12 mouse cellular contexts compared by ENCODE assay signal in genomic region chr11:116940088-116940855, GRCm38 (mm10). TPM values are rescaled to one million over a fixed set of nuclear protein-coding genes. Genes with fewer than 3 reads are reported as not detected.
DNase-seq lines count a peak whose midpoint lies in the region; ATAC-seq and TF ChIP-seq lines count a peak whose summit lies in the region.
"Had no signal": no experiment of that assay in that cellular context is flagged by ENCODE, and none has a peak within 500 bp of the region (broad histone marks: within the 10 kb centered on the region; RNA-seq: fewer than 3 reads in every experiment).

No protein-coding gene starts in this region.

- peak overlapping the region; percentile 40 for H3K4me2 ChIP-seq in forebrain, embryonic 14.5 days (ENCODE audit: low read length)
- H3K4me2 ChIP-seq in limb, embryonic 14.5 days (replicated peaks; ENCODE audit: low read depth, low read length, severe bottlenecking): peak overlapping the region; percentile 56

- H3K9me3 ChIP-seq in heart, embryonic 10.5 days: no peaks in the 10 kb centered on the region
- H3K9me3 ChIP-seq in forebrain, embryonic 14.5 days (replicated peaks; ENCODE audit: control insufficient read depth, low read length): no peaks in the 10 kb centered on the region
- no peaks in the 10 kb centered on the region for H3K9me3 ChIP-seq in limb, embryonic 14.5 days (ENCODE audit: control insufficient read depth, low read length)

- H3K9ac ChIP-seq in forebrain, embryonic 14.5 days (ENCODE audit: low read length): peak overlapping the region; percentile 32; the same call in 1 of the 2 replicates
- H3K9ac ChIP-seq in limb, embryonic 14.5 days (ENCODE audit: low read depth, low read length, severe bottlenecking): peak overlapping the region; percentile 56

- TF ChIP-seq CTCF in thymus, adult 2 months (IDR thresholded peaks at IDR 0.05; ENCODE audit: borderline replicate concordance, control insufficient read depth, extremely low read depth, insufficient read depth, low read length, poor library complexity): no peak

- no peaks in the 10 kb centered on the region for H3K27me3 ChIP-seq in heart, embryonic 10.5 days (ENCODE audit: insufficient read depth, poor library complexity, severe bottlenecking)
- no peaks in the 10 kb centered on the region for H3K27me3 ChIP-seq in forebrain, embryonic 14.5 days (replicated peaks; ENCODE audit: control insufficient read depth, insufficient read depth, low read length)
- H3K27me3 ChIP-seq in limb, embryonic 14.5 days (ENCODE audit: control insufficient read depth, insufficient read depth, low read length): no peaks in the 10 kb centered on the region
- no peaks in the 10 kb centered on the region for H3K27me3 ChIP-seq in thymus, adult 2 months (ENCODE audit: control insufficient read depth, insufficient read depth, low read length)

- DNase-seq in heart, embryonic 10.5 days (ENCODE audit: low spot score): no peak
- DNase-seq in heart, postnatal 10 days: no peak
- peak; percentile 44 for DNase-seq in MN1 (ENCODE audit: low spot score)
- DNase-seq in forebrain, embryonic 14.5 days (ENCODE audit: low spot score): no peak
- DNase-seq in limb, embryonic 14.5 days (ENCODE audit: low spot score): peak; percentile 41
- DNase-seq in thymus, adult 2 months: no peak
- no peak for DNase-seq in gastrocnemius, postnatal 4 days (ENCODE audit: low spot score in 2 of 2)
- DNase-seq in thymus, postnatal 0 days (ENCODE audit: low spot score): no peak
- DNase-seq: adrenal gland, postnatal 25 days; right cerebral cortex, postnatal 14 days had no signal

- TF ChIP-seq POLR2A in limb, embryonic 14.5 days (IDR thresholded peaks at IDR 0.05; ENCODE audit: borderline replicate concordance, extremely low read depth, insufficient read depth, insufficient read length): no peak
- TF ChIP-seq POLR2A in thymus, adult 2 months (IDR thresholded peaks at IDR 0.05; ENCODE audit: control insufficient read depth, extremely low read depth, insufficient read depth, low read length, poor library complexity): no peak

- intact Hi-C loops in heart, postnatal 10 days (cut with DNase I): no loop called here

- H3K4me3 ChIP-seq in heart, embryonic 10.5 days: peak overlapping the region; percentile 55
- H3K4me3 ChIP-seq in forebrain, embryonic 14.5 days (ENCODE audit: low read depth, low read length): peak overlapping the region; percentile 16; the same call in 1 of the 2 replicates
- peak overlapping the region; percentile 30 for H3K4me3 ChIP-seq in limb, embryonic 14.5 days (replicated peaks; ENCODE audit: low read length)
- H3K4me3 ChIP-seq in thymus, adult 2 months (ENCODE audit: control insufficient read depth, insufficient read depth, low read length): no peak overlapping the region

- H3K4me1 ChIP-seq in heart, embryonic 10.5 days: peaks cover 77% of the 10 kb centered on the region
- peaks cover 6% of the 10 kb centered on the region; the same call in 1 of the 2 replicates for H3K4me1 ChIP-seq in forebrain, embryonic 14.5 days (ENCODE audit: control insufficient read depth, insufficient read depth, low read length)
- H3K4me1 ChIP-seq in limb, embryonic 14.5 days (ENCODE audit: control insufficient read depth, insufficient read depth, low read length): peaks cover 15% of the 10 kb centered on the region
- no peaks in the 10 kb centered on the region for H3K4me1 ChIP-seq in thymus, adult 2 months (replicated peaks; ENCODE audit: control insufficient read depth, insufficient read depth, low read length)

- no peaks in the 10 kb centered on the region for H3K36me3 ChIP-seq in heart, embryonic 10.5 days
- H3K36me3 ChIP-seq in forebrain, embryonic 14.5 days (ENCODE audit: control insufficient read depth, insufficient read depth, low read length): peaks cover 54% of the 10 kb centered on the region
- H3K36me3 ChIP-seq in limb, embryonic 14.5 days (ENCODE audit: control insufficient read depth, insufficient read depth, low read length): no peaks in the 10 kb centered on the region
- no peaks in the 10 kb centered on the region for H3K36me3 ChIP-seq in thymus, adult 2 months (ENCODE audit: control insufficient read depth, insufficient read depth, low read length)

- ATAC-seq in forebrain, embryonic 14.5 days: no peak
- no peak for ATAC-seq in limb, embryonic 14.5 days (ENCODE audit: low FRiP score, low read depth)

- peak overlapping the region; percentile 88 for H3K27ac ChIP-seq in heart, embryonic 10.5 days
- no peak overlapping the region for H3K27ac ChIP-seq in forebrain, embryonic 14.5 days (ENCODE audit: low read depth, low read length)
- no peak overlapping the region for H3K27ac ChIP-seq in limb, embryonic 14.5 days (replicated peaks; ENCODE audit: low read depth, low read length)
- H3K27ac ChIP-seq in thymus, adult 2 months (ENCODE audit: control insufficient read depth, insufficient read depth, low read length): no peak overlapping the region

- WGBS in heart, embryonic 10.5 days: 2% methylated on average over 20 of the region's 20 CpGs
- whole genome bisulfite sequencing in forebrain, embryonic 14.5 days: 4% methylated on average over 19 of the region's 20 CpGs
- WGBS in limb, embryonic 14.5 days: 3% methylated on average over 18 of the region's 20 CpGs
- WGBS in thymus, adult 2 months: 29% methylated on average over 20 of the region's 20 CpGs

RNA-seq across cellular contexts. Expression of gene Mgat5b, which starts 21.6 kb away (rescaled TPM):
- 0.38 and 1.1 TPM in 2 replicates for polyA plus RNA-seq in heart, embryonic 10.5 days (2016; fragmentation: Nextera tagmentation; extraction: Ambion mirVana)
- under 1 TPM; 0.40 to 0.57 TPM for total RNA-seq in heart, postnatal 10 days (2021)
- 21.1 and 23.3 TPM in 2 replicates for polyA plus RNA-seq in forebrain, embryonic 14.5 days (2014; fragmentation: Nextera tagmentation; extraction: Ambion mirVana)
- 3.6 and 6.7 TPM in 2 replicates for polyA plus RNA-seq in limb, embryonic 14.5 days (2012; rRNA removed)
- polyA plus RNA-seq in limb, embryonic 14.5 days (2014; fragmentation: Nextera tagmentation; extraction: Ambion mirVana): 0.78 and 1.1 TPM in 2 replicates
- 6.1 and 6.4 TPM in 2 replicates for polyA plus RNA-seq in thymus, adult 2 months (2012; rRNA removed)
- 1 to 10 TPM; 1.3 to 1.4 TPM for total RNA-seq in gastrocnemius, postnatal 4 days (2021)
- polyA plus RNA-seq in thymus, postnatal 0 days (2015; fragmentation: Nextera tagmentation; extraction: Ambion mirVana): 0.55 and 0.69 TPM in 2 replicates
- total RNA-seq: gastrocnemius, adult 18-20 months had no signal
- polyA plus RNA-seq: liver, embryonic 16.5 days had no signal

Comparison
In these comparisons a context has a peak if more than half of its experiments do, and no peak if none do; other contexts are left out.
1. DNase-seq: peak in MN1 (single experiment) and limb, embryonic 14.5 days (single experiment); none in heart, embryonic 10.5 days (single experiment), heart, postnatal 10 days (0 of 2), forebrain, embryonic 14.5 days (single experiment), thymus, adult 2 months (single experiment), gastrocnemius, postnatal 4 days (0 of 2) and thymus, postnatal 0 days (single experiment).